Mouse (Mus musculus): ENCODE results near the gene Ubp1. TPM values are rescaled to one million over a fixed set of nuclear protein-coding genes. Genes with fewer than 3 reads are reported as not detected.

The Ubp1 gene
- polyA plus RNA-seq, 1 experiment from 2014 or later = 18.1 TPM

DNA sequence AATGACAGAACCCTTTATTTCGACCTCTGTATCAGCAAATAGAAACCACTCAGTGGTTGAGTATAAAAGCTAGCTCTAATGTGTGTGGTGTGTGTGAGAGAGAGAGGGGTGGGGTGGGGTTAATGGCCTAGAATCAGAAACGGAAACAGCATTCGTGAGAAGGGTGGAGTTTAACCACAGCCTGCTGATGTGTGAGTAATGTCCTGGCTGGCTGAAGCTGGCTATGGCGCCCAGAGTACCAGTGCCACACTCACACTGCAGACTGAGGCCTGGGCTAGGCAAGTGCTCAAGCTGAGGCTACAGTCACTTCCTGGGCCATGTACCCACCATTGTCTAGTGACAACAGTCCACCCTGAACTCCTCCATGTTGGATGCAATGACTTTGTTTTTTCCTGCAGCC lies 85.7 kb downstream of the Ubp1 start:
- Histone ChIP-seq H3K9ac (no peak overlapping the region), H3K4me3 (no peak overlapping the region), H3K27me3 (no peaks in the 10 kb centered on the region), H3K9me3 (replicated peaks) (no peaks in the 10 kb centered on the region), H3K4me2 (no peak overlapping the region), H3K36me3 (no peaks in the 10 kb centered on the region), H3K4me1 (replicated peaks) (no peaks in the 10 kb centered on the region), H3K27ac (no peak overlapping the region)
- 74% methylated on average over 4 of the region's 4 CpGs for WGBS
- no peak for ATAC-seq (replicated peaks; ENCODE audit: insufficient number of reproducible peaks, insufficient read depth, low FRiP score, low read depth)

DNA sequence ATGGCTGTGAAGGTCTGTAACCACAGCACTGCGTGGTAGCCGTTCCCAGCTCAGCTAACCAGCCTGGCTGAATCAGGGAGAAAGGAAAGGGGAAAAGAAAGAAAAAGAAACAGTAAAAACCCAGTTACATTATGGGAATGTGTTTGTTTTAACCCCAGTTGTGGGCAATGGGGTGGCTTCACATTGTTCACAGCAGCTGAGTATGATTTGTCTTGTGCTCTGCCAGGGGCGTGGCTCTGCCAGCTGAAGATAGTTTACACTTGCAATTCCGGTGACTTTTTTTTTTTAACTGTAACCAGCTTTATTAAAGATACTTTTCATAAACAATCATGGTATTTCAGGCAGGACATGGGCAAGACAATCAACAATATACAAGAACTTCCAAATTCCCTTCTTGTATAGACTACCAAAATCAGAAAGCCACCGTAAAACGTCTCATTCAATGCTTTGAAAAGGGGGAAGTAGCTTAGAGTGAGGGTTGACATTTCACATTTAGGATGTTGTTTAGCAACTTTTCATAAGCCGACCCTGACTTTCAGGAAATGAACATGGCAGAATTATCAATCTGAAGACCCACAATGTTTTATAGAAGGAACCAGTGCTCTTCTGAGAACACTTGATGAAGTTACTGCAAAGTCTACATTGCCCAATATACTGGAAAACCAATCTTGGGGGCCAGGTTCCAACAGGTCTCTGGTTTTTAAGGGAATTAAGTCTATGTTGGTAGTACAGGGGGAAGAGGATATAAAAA lies 88.5 kb downstream of the Ubp1 start:
- no peak for ATAC-seq (replicated peaks; ENCODE audit: insufficient number of reproducible peaks, insufficient read depth, low FRiP score, low read depth)
- Histone ChIP-seq H3K4me2 (no peak overlapping the region), H3K9me3 (replicated peaks) (no peaks in the 10 kb centered on the region), H3K36me3 (no peaks in the 10 kb centered on the region), H3K9ac (no peak overlapping the region), H3K27ac (no peak overlapping the region), H3K4me3 (no peak overlapping the region), H3K4me1 (replicated peaks) (no peaks in the 10 kb centered on the region), H3K27me3 (no peaks in the 10 kb centered on the region)
- WGBS = 82% methylated on average over 7 of the region's 7 CpGs

DNA sequence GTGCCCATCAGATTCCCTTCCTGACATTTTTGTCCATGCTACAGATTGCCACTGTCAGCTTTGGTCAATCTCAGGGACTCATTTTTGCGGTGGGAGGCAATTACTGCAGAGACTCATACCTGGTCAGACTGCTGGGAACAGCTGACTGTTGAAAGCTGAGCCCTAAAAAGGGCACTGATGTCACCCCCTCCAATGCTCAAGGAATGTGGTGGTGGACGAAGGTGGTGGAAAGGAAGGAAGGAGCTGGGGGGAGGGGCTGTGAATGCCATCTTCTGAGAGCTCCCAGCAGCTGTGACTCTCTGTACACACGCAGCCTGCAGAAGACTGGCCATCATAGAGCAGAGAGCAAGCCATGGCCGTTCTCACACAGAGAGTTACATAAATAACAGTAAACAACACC lies 91.4 kb downstream of the Ubp1 start:
- no peak overlapping the region for H3K27ac ChIP-seq
- H3K36me3 ChIP-seq = no peaks in the 10 kb centered on the region
- no peak overlapping the region for H3K4me2 ChIP-seq
- no peaks in the 10 kb centered on the region for H3K27me3 ChIP-seq
- peaks cover 15% of the 10 kb centered on the region for H3K4me1 ChIP-seq (replicated peaks)
- no peaks in the 10 kb centered on the region for H3K9me3 ChIP-seq (replicated peaks)
- H3K4me3 ChIP-seq = no peak overlapping the region
- 38% methylated on average over 4 of the region's 4 CpGs for WGBS
- H3K9ac ChIP-seq = no peak overlapping the region
- no peak for ATAC-seq (replicated peaks; ENCODE audit: insufficient number of reproducible peaks, insufficient read depth, low FRiP score, low read depth)

DNA sequence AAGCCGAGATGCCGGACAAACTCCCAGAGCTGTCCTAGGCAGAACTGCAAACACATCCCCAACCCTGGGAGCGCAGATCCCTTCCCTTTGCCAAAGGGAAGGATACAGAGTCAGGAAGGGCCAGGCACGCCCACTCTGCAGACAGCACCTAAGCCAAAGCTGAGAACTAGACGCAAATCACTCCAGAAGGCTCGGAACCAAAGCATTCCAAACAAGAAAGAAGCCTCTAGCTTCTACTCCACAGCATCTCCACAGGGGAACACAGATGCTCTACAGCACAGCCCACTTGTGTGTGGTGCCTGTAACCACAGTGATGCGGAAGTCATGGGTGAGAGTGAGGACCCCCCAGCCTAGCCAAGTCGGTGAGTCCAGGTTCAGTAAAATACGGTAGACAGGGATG lies 94.4 kb downstream of the Ubp1 start:
- no peak overlapping the region for H3K4me2 ChIP-seq
- ATAC-seq (replicated peaks; ENCODE audit: insufficient number of reproducible peaks, insufficient read depth, low FRiP score, low read depth) = no peak
- H3K27me3 ChIP-seq = no peaks in the 10 kb centered on the region
- peaks cover 15% of the 10 kb centered on the region for H3K4me1 ChIP-seq (replicated peaks)
- 49% methylated on average over 9 of the region's 9 CpGs for WGBS
- H3K27ac ChIP-seq = no peak overlapping the region
- no peaks in the 10 kb centered on the region for H3K36me3 ChIP-seq
- no peak overlapping the region for H3K9ac ChIP-seq
- H3K4me3 ChIP-seq = no peak overlapping the region
- H3K9me3 ChIP-seq (replicated peaks) = no peaks in the 10 kb centered on the region

DNA sequence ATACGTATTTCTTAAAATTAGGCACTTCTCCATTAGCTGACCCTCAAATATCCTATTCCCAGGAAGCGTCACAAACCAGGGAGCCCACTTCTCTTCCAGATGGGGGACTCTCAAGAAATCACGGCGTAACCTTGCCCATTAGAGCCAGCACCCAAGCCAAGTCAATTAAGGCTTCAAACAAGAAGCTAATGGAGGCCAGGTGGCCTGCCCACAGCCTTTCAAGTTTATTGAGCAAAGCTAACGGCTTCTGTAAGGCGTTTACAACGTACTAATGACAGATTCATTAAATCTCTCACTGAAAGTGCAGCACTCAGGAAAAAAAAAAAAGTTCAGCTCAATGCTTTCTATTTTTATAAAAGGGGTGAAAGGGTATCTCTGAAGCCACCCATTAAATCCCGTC lies 95.1 kb downstream of the Ubp1 start:
- Histone ChIP-seq H3K4me3 (peak overlapping the region; percentile 77), H3K9me3 (replicated peaks) (no peaks in the 10 kb centered on the region), H3K36me3 (no peaks in the 10 kb centered on the region), H3K27me3 (no peaks in the 10 kb centered on the region), H3K4me1 (replicated peaks) (peaks cover 15% of the 10 kb centered on the region), H3K9ac (peak overlapping the region; percentile 56), H3K27ac (no peak overlapping the region), H3K4me2 (peak overlapping the region; percentile 94)
- ATAC-seq (replicated peaks; ENCODE audit: insufficient number of reproducible peaks, insufficient read depth, low FRiP score, low read depth) = no peak
- 23% methylated on average over 8 of the region's 8 CpGs for WGBS

DNA sequence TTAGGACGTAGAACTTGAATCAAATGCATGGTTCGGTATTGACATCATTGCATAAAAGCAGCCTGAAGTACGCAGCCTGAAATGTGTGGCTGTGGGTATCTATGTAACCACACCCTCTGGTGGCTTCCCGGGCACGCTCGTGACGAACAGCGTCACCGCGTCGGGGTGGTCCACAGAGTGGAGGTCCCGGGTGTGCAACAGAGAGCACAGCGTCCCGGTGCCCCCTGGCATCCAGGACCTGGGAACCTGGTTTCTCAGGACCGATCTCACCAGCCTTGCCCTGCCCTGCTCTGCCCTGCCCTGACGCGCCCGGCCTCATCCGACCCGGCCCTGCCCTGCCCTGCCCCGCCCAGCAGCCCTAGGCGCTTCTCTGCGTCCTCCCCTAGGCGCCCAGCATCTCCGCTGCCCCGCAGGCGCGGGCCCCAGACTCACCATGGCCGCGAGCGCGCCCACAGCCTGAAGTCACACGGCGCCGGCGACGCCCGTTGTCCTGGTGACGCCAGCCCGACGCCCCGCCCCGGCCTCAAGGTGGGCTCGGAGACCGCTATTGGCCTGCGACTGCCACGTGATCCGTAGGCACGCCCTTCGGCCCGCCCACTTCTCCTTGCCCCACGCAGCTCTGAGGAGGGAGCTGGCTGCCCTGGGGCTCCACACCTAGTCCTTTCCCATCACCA lies 95.7 kb downstream of the Ubp1 start:
- WGBS = under 1% methylated on average over 52 of the region's 52 CpGs
- ATAC-seq (replicated peaks; ENCODE audit: insufficient number of reproducible peaks, insufficient read depth, low FRiP score, low read depth) = peak; percentile 84
- no peaks in the 10 kb centered on the region for H3K27me3 ChIP-seq
- H3K4me3 ChIP-seq = peak overlapping the region; percentile 77
- peak overlapping the region; percentile 56 for H3K9ac ChIP-seq
- H3K4me1 ChIP-seq (replicated peaks) = peaks cover 15% of the 10 kb centered on the region
- peak overlapping the region; percentile 94 for H3K4me2 ChIP-seq
- H3K27ac ChIP-seq = no peak overlapping the region
- H3K36me3 ChIP-seq = no peaks in the 10 kb centered on the region
- no peaks in the 10 kb centered on the region for H3K9me3 ChIP-seq (replicated peaks)

Other genes with a start within 250 kb of the Ubp1 start
- 53.5 and 64.6 TPM in 2 replicates for gene Pdcd6ip, start 222.7 kb upstream of the Ubp1 start, polyA plus RNA-seq (2015; fragmentation: Nextera tagmentation; extraction: Ambion mirVana)
- 20.8 and 25.2 TPM in 2 replicates for gene Clasp2, start 189.5 kb upstream of the Ubp1 start, polyA plus RNA-seq (2015; fragmentation: Nextera tagmentation; extraction: Ambion mirVana)
- gene Fbxl2, start 115.3 kb downstream of the Ubp1 start, polyA plus RNA-seq (2015; fragmentation: Nextera tagmentation; extraction: Ambion mirVana) = 1.7 and 1.9 TPM in 2 replicates
- gene Susd5, start 126.2 kb downstream of the Ubp1 start, polyA plus RNA-seq (2015; fragmentation: Nextera tagmentation; extraction: Ambion mirVana) = 0.53 and 4.1 TPM in 2 replicates

Data from heart, embryonic 15.5 days (tissue).